Mouse (Mus musculus): ENCODE data around the gene Zfhx3. TPM values are rescaled to one million over a fixed set of nuclear protein-coding genes. Genes with fewer than 3 reads are reported as not detected.

Gene Zfhx3
- total and polyA plus RNA-seq, 3 experiments, result 0.23 to 2.5 TPM; not detected in 1

GRCm38 (mm10) chr8:108577571-108577970, 635.1 kb downstream of the Zfhx3 start:
- no peak for TF ChIP-seq ETS1 (IDR thresholded peaks at IDR 0.05; ENCODE audit: low read depth, low read length)
- no peak for TF ChIP-seq POLR2AphosphoS5 (IDR thresholded peaks at IDR 0.05; ENCODE audit: borderline replicate concordance, low read depth, low read length)
- no peak for TF ChIP-seq KAT2A (conservative IDR thresholded peaks at IDR 0.05; ENCODE audit: low read depth, low read length)
- TF ChIP-seq EP300 (IDR thresholded peaks at IDR 0.05; ENCODE audit: low read depth in 1 of 2, low read length in 2 of 2), result no peak
- TF ChIP-seq GABPA (IDR thresholded peaks at IDR 0.05; ENCODE audit: low read depth, low read length), result no peak
- TF ChIP-seq NRF1 (IDR thresholded peaks at IDR 0.05; ENCODE audit: insufficient read depth, low read depth, low read length, poor library complexity, severe bottlenecking), result no peak
- TF ChIP-seq MYC (IDR thresholded peaks at IDR 0.05; ENCODE audit: low read depth, low read length), result no peak
- no peak for TF ChIP-seq RCOR1 (IDR thresholded peaks at IDR 0.05; ENCODE audit: low read depth, low read length)
- TF ChIP-seq SIN3A (IDR thresholded peaks at IDR 0.05; ENCODE audit: low read length), result no peak
- no peak for TF ChIP-seq CTCF (IDR thresholded peaks at IDR 0.05 in 2 of 3, conservative IDR thresholded peaks at IDR 0.05 in 1 of 3; ENCODE audit: control insufficient read depth in 1 of 3, insufficient read depth in 1 of 3, low read depth in 2 of 3, low read length in 3 of 3, poor library complexity in 1 of 3, severe bottlenecking in 1 of 3)
- no peaks in the 10 kb centered on the region for H3K27me3 ChIP-seq (ENCODE audit: control insufficient read depth in 1 of 2, insufficient read depth in 2 of 2, low read length in 2 of 2)
- H3K79me2 ChIP-seq (ENCODE audit: control insufficient read depth, insufficient read depth, low read length, poor library complexity), result no peaks in the 10 kb centered on the region
- no peak for DNase-seq (ENCODE audit: low read depth, low spot score)
- H3K36me3 ChIP-seq (ENCODE audit: control insufficient read depth in 1 of 2, insufficient read depth in 2 of 2, low read length in 2 of 2), result peaks cover 0 to 25% of the 10 kb centered on the region in 2 experiments; a peak in 2 of 4 replicates
- no peak overlapping the region for H3K4me3 ChIP-seq (ENCODE audit: control insufficient read depth in 1 of 2, insufficient read depth in 1 of 2, low read depth in 2 of 2, low read length in 2 of 2)
- no peaks in the 10 kb centered on the region for H3K9me3 ChIP-seq (replicated peaks; ENCODE audit: insufficient read depth, low read length)
- no peak overlapping the region for H3K27ac ChIP-seq (ENCODE audit: control insufficient read depth, low read depth, low read length)
- H3K4me1 ChIP-seq (ENCODE audit: control insufficient read depth in 1 of 2, insufficient read depth in 2 of 2, low read length in 2 of 2), result peaks cover 14 to 26% of the 10 kb centered on the region in 2 experiments
- no peak overlapping the region for H3K9ac ChIP-seq (ENCODE audit: control insufficient read depth, low read depth, low read length, poor library complexity, severe bottlenecking)

- Histone ChIP-seq H3K27ac (ENCODE audit: control insufficient read depth, low read depth, low read length) (no peak overlapping the region), H3K79me2 (ENCODE audit: control insufficient read depth, insufficient read depth, low read length, poor library complexity) (no peaks in the 10 kb centered on the region), H3K4me1 (ENCODE audit: control insufficient read depth in 1 of 2, insufficient read depth in 2 of 2, low read length in 2 of 2) (peaks cover 17 to 32% of the 10 kb centered on the region in 2 experiments), H3K36me3 (ENCODE audit: control insufficient read depth in 1 of 2, insufficient read depth in 2 of 2, low read length in 2 of 2) (peaks cover 0 to 29% of the 10 kb centered on the region in 2 experiments; a peak in 2 of 4 replicates), H3K9me3 (replicated peaks; ENCODE audit: insufficient read depth, low read length) (no peaks in the 10 kb centered on the region), H3K4me3 (ENCODE audit: control insufficient read depth in 1 of 2, insufficient read depth in 1 of 2, low read depth in 2 of 2, low read length in 2 of 2) (no peak overlapping the region), H3K27me3 (ENCODE audit: control insufficient read depth in 1 of 2, insufficient read depth in 2 of 2, low read length in 2 of 2) (no peaks in the 10 kb centered on the region), H3K9ac (ENCODE audit: control insufficient read depth, low read depth, low read length, poor library complexity, severe bottlenecking) (no peak overlapping the region)
- no peak for TF ChIP-seq MEF2A (IDR thresholded peaks at IDR 0.05; ENCODE audit: extremely low read depth, insufficient replicate concordance, low read depth, low read length, poor library complexity, severe bottlenecking)
- no peak for TF ChIP-seq ZNF384 (IDR thresholded peaks at IDR 0.05; ENCODE audit: low read depth, low read length)
- TF ChIP-seq HCFC1 (IDR thresholded peaks at IDR 0.05; ENCODE audit: low read depth, low read length), result no peak
- no peak for DNase-seq (ENCODE audit: low read depth, low spot score)
These were observed 635.9 kb downstream of the Zfhx3 start for GRCm38 (mm10) chr8:108578388-108578787.

GRCm38 (mm10) chr8:108579808-108580207, 637.4 kb downstream of the Zfhx3 start:
- Histone ChIP-seq H3K4me3 (ENCODE audit: control insufficient read depth in 1 of 2, insufficient read depth in 1 of 2, low read depth in 2 of 2, low read length in 2 of 2) (no peak overlapping the region), H3K9ac (ENCODE audit: control insufficient read depth, low read depth, low read length, poor library complexity, severe bottlenecking) (no peak overlapping the region), H3K36me3 (ENCODE audit: control insufficient read depth in 1 of 2, insufficient read depth in 2 of 2, low read length in 2 of 2) (peaks cover 0 to 30% of the 10 kb centered on the region in 2 experiments; a peak in 2 of 4 replicates), H3K79me2 (ENCODE audit: control insufficient read depth, insufficient read depth, low read length, poor library complexity) (no peaks in the 10 kb centered on the region), H3K27ac (ENCODE audit: control insufficient read depth, low read depth, low read length) (no peak overlapping the region), H3K9me3 (replicated peaks; ENCODE audit: insufficient read depth, low read length) (no peaks in the 10 kb centered on the region), H3K27me3 (ENCODE audit: control insufficient read depth in 1 of 2, insufficient read depth in 2 of 2, low read length in 2 of 2) (no peaks in the 10 kb centered on the region), H3K4me1 (ENCODE audit: control insufficient read depth in 1 of 2, insufficient read depth in 2 of 2, low read length in 2 of 2) (peaks cover 20 to 32% of the 10 kb centered on the region in 2 experiments)
- no peak for DNase-seq (ENCODE audit: low read depth, low spot score)
- TF ChIP-seq BHLHE40 (IDR thresholded peaks at IDR 0.05; ENCODE audit: borderline replicate concordance, low read depth, low read length) (no peak), POLR2A (IDR thresholded peaks at IDR 0.05; ENCODE audit: control insufficient read depth in 1 of 2, insufficient read depth in 1 of 2, low read depth in 1 of 2, low read length in 2 of 2, poor library complexity in 1 of 2) (no peak), GATA1 (IDR thresholded peaks at IDR 0.05; ENCODE audit: low read depth, low read length) (no peak), SMC3 (IDR thresholded peaks at IDR 0.05; ENCODE audit: low read depth, low read length) (no peak), JUND (IDR thresholded peaks at IDR 0.05; ENCODE audit: low read depth, low read length) (no peak), RAD21 (IDR thresholded peaks at IDR 0.05; ENCODE audit: low read depth, low read length) (no peak), SIN3A (IDR thresholded peaks at IDR 0.05; ENCODE audit: low read length) (no peak), ZNF384 (IDR thresholded peaks at IDR 0.05; ENCODE audit: low read depth, low read length) (no peak), HCFC1 (IDR thresholded peaks at IDR 0.05; ENCODE audit: low read depth, low read length) (no peak), MAX (IDR thresholded peaks at IDR 0.05; ENCODE audit: low read length) (no peak), NRF1 (IDR thresholded peaks at IDR 0.05; ENCODE audit: insufficient read depth, low read depth, low read length, poor library complexity, severe bottlenecking) (no peak), ZC3H11A (IDR thresholded peaks at IDR 0.05; ENCODE audit: low read depth, low read length) (no peak), EP300 (IDR thresholded peaks at IDR 0.05; ENCODE audit: low read depth in 1 of 2, low read length in 2 of 2) (no peak), USF1 (IDR thresholded peaks at IDR 0.05; ENCODE audit: low read depth, low read length) (no peak), CHD2 (IDR thresholded peaks at IDR 0.05; ENCODE audit: low read length) (no peak), POLR2AphosphoS2 (IDR thresholded peaks at IDR 0.05; ENCODE audit: low read length) (no peak), ETS1 (IDR thresholded peaks at IDR 0.05; ENCODE audit: low read depth, low read length) (no peak)

Data from MEL (cell line).